Mouse (Mus musculus): Measurements from ENCODE around the gene Letmd1. TPM values are rescaled to one million over a fixed set of nuclear protein-coding genes. Genes with fewer than 3 reads are reported as not detected.

Letmd1 gene
- polyA plus RNA-seq, 1 experiment from 2014 or later = 40.5 TPM

DNA sequence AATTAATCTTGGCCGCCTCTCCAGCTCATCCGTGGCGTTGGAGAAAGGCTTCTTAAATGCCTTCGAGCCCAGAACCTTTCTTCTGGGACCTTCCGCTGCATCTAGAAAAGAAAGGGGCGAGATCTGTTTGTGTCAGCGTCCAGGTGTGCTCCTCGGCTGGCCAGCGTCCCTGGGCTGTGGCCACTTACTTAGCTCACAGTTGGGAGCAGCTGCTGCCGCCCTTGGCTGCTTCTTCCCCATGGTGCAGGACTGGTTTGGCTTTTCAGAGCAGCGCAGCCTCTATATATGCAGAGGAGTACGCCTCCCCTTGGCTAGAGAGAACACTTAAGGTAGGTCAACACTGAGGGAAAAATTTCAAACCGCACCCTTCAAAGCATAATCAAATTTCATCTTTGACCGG is 44.9 kb upstream of the Letmd1 start:
- Histone ChIP-seq H3K9ac (ENCODE audit: low read length) (peak overlapping the region; percentile 10; the same call in 1 of the 2 replicates), H3K27me3 (replicated peaks; ENCODE audit: control insufficient read depth, insufficient read depth, low read length) (peaks cover 23% of the 10 kb centered on the region), H3K36me3 (ENCODE audit: control insufficient read depth, insufficient read depth, low read length) (no peaks in the 10 kb centered on the region), H3K4me3 (ENCODE audit: low read depth, low read length) (peak overlapping the region; percentile 93), H3K9me3 (replicated peaks; ENCODE audit: control insufficient read depth, low read length) (no peaks in the 10 kb centered on the region), H3K27ac (ENCODE audit: low read depth, low read length) (no peak overlapping the region), H3K4me2 (ENCODE audit: low read length) (peak overlapping the region; percentile 69), H3K4me1 (ENCODE audit: control insufficient read depth, insufficient read depth, low read length) (peaks cover 12% of the 10 kb centered on the region)
- 3% methylated on average over 14 of the region's 14 CpGs for WGBS
- ATAC-seq (no peak), DNase-seq (ENCODE audit: low spot score) (peak; percentile 18)

DNA sequence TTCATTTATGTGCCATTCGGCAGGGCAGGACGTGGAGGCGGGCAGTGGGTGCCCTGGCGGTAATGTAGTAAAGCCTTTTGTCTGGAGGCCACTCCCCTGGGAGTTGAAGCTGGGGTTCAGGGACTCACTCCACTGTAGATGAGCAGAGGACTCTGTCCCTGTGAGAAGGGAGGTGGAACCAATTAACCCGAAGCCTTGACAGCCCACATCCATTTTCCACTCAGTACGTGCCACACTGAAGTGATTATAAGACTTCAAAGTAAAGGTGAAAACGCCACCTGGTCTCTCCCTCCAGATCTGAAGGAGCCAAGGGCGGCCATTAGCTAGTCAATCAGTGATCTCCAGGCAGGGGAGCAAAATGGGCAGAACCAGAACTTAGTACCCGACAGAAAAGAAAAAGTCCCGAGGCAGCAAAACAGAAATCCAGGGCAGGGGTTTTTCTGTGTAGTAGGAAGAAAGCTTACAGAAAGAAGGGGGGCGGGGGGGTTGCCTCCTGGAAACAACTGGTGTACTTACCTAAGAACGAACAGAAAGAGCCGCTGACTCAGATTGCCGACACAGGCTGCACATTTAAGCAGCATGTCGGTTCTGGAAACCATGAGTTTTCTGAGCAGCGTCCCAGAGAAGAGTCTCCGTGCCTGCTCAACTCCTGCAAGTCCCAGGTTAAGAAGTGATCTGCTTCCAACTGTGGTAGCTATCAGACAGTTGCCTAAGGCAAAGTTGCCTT is 44.3 kb upstream of the Letmd1 start, which contains the start of gene Slc11a2:
Slc11a2 (minus strand) TSS at position 677 of the 727 bp plus-strand sequence.
- Histone ChIP-seq H3K27ac (ENCODE audit: low read depth, low read length) (no peak within 1 kb of the TSS), H3K9me3 (replicated peaks; ENCODE audit: control insufficient read depth, low read length) (no peaks in the 10 kb centered on the region), H3K27me3 (replicated peaks; ENCODE audit: control insufficient read depth, insufficient read depth, low read length) (peaks cover 23% of the 10 kb centered on the region), H3K9ac (ENCODE audit: low read length) (peak within 1 kb of the TSS; percentile 10; the same call in 1 of the 2 replicates), H3K4me3 (ENCODE audit: low read depth, low read length) (peak within 1 kb of the TSS; percentile 93), H3K36me3 (ENCODE audit: control insufficient read depth, insufficient read depth, low read length) (no peaks in the 10 kb centered on the region), H3K4me1 (ENCODE audit: control insufficient read depth, insufficient read depth, low read length) (peaks cover 12% of the 10 kb centered on the region), H3K4me2 (ENCODE audit: low read length) (peak within 1 kb of the TSS; percentile 69)
- ATAC-seq (no peak), DNase-seq (ENCODE audit: low spot score) (no peak)
- 22% methylated on average over 17 of the region's 17 CpGs for WGBS

GRCm38 (mm10) chr15:100428296-100428905 is 40.4 kb upstream of the Letmd1 start:
- H3K4me3 ChIP-seq (ENCODE audit: low read depth, low read length) = no peak overlapping the region
- 85% methylated on average over 13 of the region's 13 CpGs for WGBS
- H3K9me3 ChIP-seq (replicated peaks; ENCODE audit: control insufficient read depth, low read length) = no peaks in the 10 kb centered on the region
- H3K36me3 ChIP-seq (ENCODE audit: control insufficient read depth, insufficient read depth, low read length) = no peaks in the 10 kb centered on the region
- peaks cover 6% of the 10 kb centered on the region for H3K4me1 ChIP-seq (ENCODE audit: control insufficient read depth, insufficient read depth, low read length)
- H3K27me3 ChIP-seq (replicated peaks; ENCODE audit: control insufficient read depth, insufficient read depth, low read length) = peaks cover 23% of the 10 kb centered on the region
- H3K9ac ChIP-seq (ENCODE audit: low read length) = no peak overlapping the region
- no peak overlapping the region for H3K4me2 ChIP-seq (ENCODE audit: low read length)
- no peak overlapping the region for H3K27ac ChIP-seq (ENCODE audit: low read depth, low read length)
- no peak for ATAC-seq
- DNase-seq (ENCODE audit: low spot score) = no peak

- DNase-seq (ENCODE audit: low spot score) (peak; percentile 39), ATAC-seq (no peak; the same call in 1 of the 2 replicates)
- Histone ChIP-seq H3K4me1 (ENCODE audit: control insufficient read depth, insufficient read depth, low read length) (no peaks in the 10 kb centered on the region), H3K27me3 (replicated peaks; ENCODE audit: control insufficient read depth, insufficient read depth, low read length) (peaks cover 6% of the 10 kb centered on the region), H3K9me3 (replicated peaks; ENCODE audit: control insufficient read depth, low read length) (no peaks in the 10 kb centered on the region), H3K4me3 (ENCODE audit: low read depth, low read length) (no peak overlapping the region), H3K36me3 (ENCODE audit: control insufficient read depth, insufficient read depth, low read length) (no peaks in the 10 kb centered on the region), H3K4me2 (ENCODE audit: low read length) (no peak overlapping the region), H3K27ac (ENCODE audit: low read depth, low read length) (no peak overlapping the region), H3K9ac (ENCODE audit: low read length) (no peak overlapping the region)
- 80% methylated on average over 11 of the region's 11 CpGs for WGBS
These were observed 38.8 kb upstream of the Letmd1 start for GRCm38 (mm10) chr15:100429959-100430565.

- Histone ChIP-seq H3K9ac (ENCODE audit: low read length) (no peak overlapping the region), H3K27ac (ENCODE audit: low read depth, low read length) (no peak overlapping the region), H3K36me3 (ENCODE audit: control insufficient read depth, insufficient read depth, low read length) (no peaks in the 10 kb centered on the region), H3K4me2 (ENCODE audit: low read length) (no peak overlapping the region), H3K4me1 (ENCODE audit: control insufficient read depth, insufficient read depth, low read length) (no peaks in the 10 kb centered on the region), H3K4me3 (ENCODE audit: low read depth, low read length) (no peak overlapping the region), H3K9me3 (replicated peaks; ENCODE audit: control insufficient read depth, low read length) (no peaks in the 10 kb centered on the region), H3K27me3 (replicated peaks; ENCODE audit: control insufficient read depth, insufficient read depth, low read length) (no peaks in the 10 kb centered on the region)
- DNase-seq (ENCODE audit: low spot score) (no peak), ATAC-seq (no peak)
- WGBS = 72% methylated on average over 4 of the region's 4 CpGs
These were observed 35.6 kb upstream of the Letmd1 start for GRCm38 (mm10) chr15:100433234-100433633.

DNA sequence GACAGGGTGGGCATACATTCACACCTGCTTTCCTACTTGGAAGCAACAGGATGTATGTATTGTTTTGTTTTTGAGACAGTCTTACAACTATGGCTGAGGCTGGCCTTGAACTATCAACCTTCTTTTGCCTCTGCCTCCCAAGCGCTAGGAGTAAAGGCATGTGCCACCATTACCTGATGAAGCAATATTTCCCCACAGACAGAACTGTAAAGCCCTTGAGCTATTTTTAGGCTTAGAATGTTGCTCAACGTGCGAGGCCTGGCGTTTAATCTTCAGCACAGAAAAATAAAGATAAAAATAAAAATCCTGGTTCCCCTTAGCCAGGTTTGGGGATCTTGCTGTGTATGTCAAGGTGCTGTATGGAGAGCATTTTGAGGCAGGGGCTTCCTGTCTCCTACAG is 32.7 kb upstream of the Letmd1 start:
- no peaks in the 10 kb centered on the region for H3K27me3 ChIP-seq (replicated peaks; ENCODE audit: control insufficient read depth, insufficient read depth, low read length)
- no peaks in the 10 kb centered on the region for H3K9me3 ChIP-seq (replicated peaks; ENCODE audit: control insufficient read depth, low read length)
- H3K4me1 ChIP-seq (ENCODE audit: control insufficient read depth, insufficient read depth, low read length) = no peaks in the 10 kb centered on the region
- no peak overlapping the region for H3K4me3 ChIP-seq (ENCODE audit: low read depth, low read length)
- ATAC-seq (no peak), DNase-seq (ENCODE audit: low spot score) (no peak)
- H3K9ac ChIP-seq (ENCODE audit: low read length) = no peak overlapping the region
- H3K4me2 ChIP-seq (ENCODE audit: low read length) = no peak overlapping the region
- WGBS = 90% methylated on average over 4 of the region's 4 CpGs
- H3K27ac ChIP-seq (ENCODE audit: low read depth, low read length) = no peak overlapping the region
- no peaks in the 10 kb centered on the region for H3K36me3 ChIP-seq (ENCODE audit: control insufficient read depth, insufficient read depth, low read length)

GRCm38 (mm10) chr15:100436518-100436917 is 32.3 kb upstream of the Letmd1 start:
- no peak overlapping the region for H3K4me2 ChIP-seq (ENCODE audit: low read length)
- no peak overlapping the region for H3K4me3 ChIP-seq (ENCODE audit: low read depth, low read length)
- no peaks in the 10 kb centered on the region for H3K9me3 ChIP-seq (replicated peaks; ENCODE audit: control insufficient read depth, low read length)
- H3K4me1 ChIP-seq (ENCODE audit: control insufficient read depth, insufficient read depth, low read length) = no peaks in the 10 kb centered on the region
- no peaks in the 10 kb centered on the region for H3K36me3 ChIP-seq (ENCODE audit: control insufficient read depth, insufficient read depth, low read length)
- ATAC-seq (no peak), DNase-seq (ENCODE audit: low spot score) (no peak)
- H3K9ac ChIP-seq (ENCODE audit: low read length) = no peak overlapping the region
- H3K27me3 ChIP-seq (replicated peaks; ENCODE audit: control insufficient read depth, insufficient read depth, low read length) = no peaks in the 10 kb centered on the region
- 71% methylated on average over 10 of the region's 10 CpGs for WGBS
- H3K27ac ChIP-seq (ENCODE audit: low read depth, low read length) = no peak overlapping the region

- Histone ChIP-seq H3K36me3 (ENCODE audit: control insufficient read depth, insufficient read depth, low read length) (no peaks in the 10 kb centered on the region), H3K27ac (ENCODE audit: low read depth, low read length) (peak overlapping the region; percentile 65; the same call in 1 of the 2 replicates), H3K9me3 (replicated peaks; ENCODE audit: control insufficient read depth, low read length) (no peaks in the 10 kb centered on the region), H3K4me1 (ENCODE audit: control insufficient read depth, insufficient read depth, low read length) (0 out of 2 replicates have a peak, but pooled peaks cover 3% of the 10 kb centered on the region), H3K4me3 (ENCODE audit: low read depth, low read length) (peak overlapping the region; percentile 28), H3K9ac (ENCODE audit: low read length) (peak overlapping the region; percentile 61), H3K27me3 (replicated peaks; ENCODE audit: control insufficient read depth, insufficient read depth, low read length) (no peaks in the 10 kb centered on the region), H3K4me2 (ENCODE audit: low read length) (peak overlapping the region; percentile 65)
- ATAC-seq = peak; percentile 99
- 8% methylated on average over 21 of the region's 31 CpGs for WGBS
- DNase-seq (ENCODE audit: low spot score) = peak; percentile 98
These were observed 25.5 kb upstream of the Letmd1 start for GRCm38 (mm10) chr15:100443126-100443922.

Measured in forebrain, embryonic 14.5 days (tissue).